In genomic region chr8:120290614-120291013, GRCm38 (mm10) we compare ENCODE assay signal across 15 mouse cellular contexts.
DNase-seq lines count a peak whose midpoint lies in the region; ATAC-seq and TF ChIP-seq lines count a peak whose summit lies in the region.
"Had no signal": no experiment of that assay in that cellular context is flagged by ENCODE, and none has a peak within 500 bp of the region (broad histone marks: within the 10 kb centered on the region; RNA-seq: fewer than 3 reads in every experiment).

No protein-coding gene starts in this region.

- 57% methylated on average over 15 of the region's 15 CpGs for WGBS in embryonic facial prominence, embryonic 12.5 days
- WGBS in liver, embryonic 16.5 days (ENCODE audit: insufficient replicate concordance) = 66% methylated on average over 15 of the region's 15 CpGs

- intact Hi-C loops in gastrocnemius, adult 2 months (cut with DNase I) = no loop called here
- intact Hi-C loops in left cerebral cortex, postnatal 4 days (cut with DNase I) = no loop called here
- intact Hi-C loops in left cerebral cortex, adult 2 months (cut with DNase I) = no loop called here

- no peaks in the 10 kb centered on the region for H3K27me3 ChIP-seq in embryonic facial prominence, embryonic 12.5 days
- no peaks in the 10 kb centered on the region for H3K27me3 ChIP-seq in liver, embryonic 16.5 days (ENCODE audit: control insufficient read depth, insufficient read depth, low read depth, low read length)
- H3K27me3 ChIP-seq: Patski had no signal

- no peak for TF ChIP-seq CTCF in gastrocnemius, adult 2 months (IDR thresholded peaks at IDR 0.05)
- TF ChIP-seq CTCF in left cerebral cortex, adult 2 months (IDR thresholded peaks at IDR 0.05) = no peak

- H3K4me3 ChIP-seq in gastrocnemius, adult 2 months = no peak overlapping the region
- no peak overlapping the region for H3K4me3 ChIP-seq in left cerebral cortex, adult 2 months
- H3K4me3 ChIP-seq in embryonic facial prominence, embryonic 12.5 days = no peak overlapping the region
- no peak overlapping the region for H3K4me3 ChIP-seq in liver, embryonic 16.5 days (ENCODE audit: low read depth, low read length)

- H3K9ac ChIP-seq in embryonic facial prominence, embryonic 12.5 days = peak overlapping the region; percentile 0; the same call in 1 of the 2 replicates
- H3K9ac ChIP-seq in liver, embryonic 16.5 days (ENCODE audit: low read depth, low read length) = no peak overlapping the region

- H3K9me3 ChIP-seq in embryonic facial prominence, embryonic 12.5 days = no peaks in the 10 kb centered on the region
- no peaks in the 10 kb centered on the region for H3K9me3 ChIP-seq in liver, embryonic 16.5 days (replicated peaks; ENCODE audit: control insufficient read depth, low read length)

- H3K4me1 ChIP-seq in embryonic facial prominence, embryonic 12.5 days = peaks cover 87% of the 10 kb centered on the region
- H3K4me1 ChIP-seq in liver, embryonic 16.5 days (ENCODE audit: control insufficient read depth, low read depth, low read length) = peaks cover 70% of the 10 kb centered on the region

- H3K27ac ChIP-seq in gastrocnemius, adult 2 months = peak overlapping the region; percentile 61; the same call in 1 of the 2 replicates
- no peak overlapping the region for H3K27ac ChIP-seq in left cerebral cortex, adult 2 months
- H3K27ac ChIP-seq in embryonic facial prominence, embryonic 12.5 days = 0 out of 2 replicates have a peak overlapping the region, but pooled peaks have one; percentile 30
- no peak overlapping the region for H3K27ac ChIP-seq in liver, embryonic 16.5 days (ENCODE audit: low read length)

- ATAC-seq in embryonic facial prominence, embryonic 12.5 days (ENCODE audit: insufficient number of reproducible peaks, insufficient read depth, low FRiP score, low TSS enrichment) = no peak
- no peak for ATAC-seq in liver, embryonic 16.5 days (ENCODE audit: low read depth)
- ATAC-seq in granulocyte monocyte progenitor cell, adult 5-6 weeks (replicated peaks; ENCODE audit: poor library complexity, severe bottlenecking) = no peak
- ATAC-seq: Patski had no signal

- no peaks in the 10 kb centered on the region for H3K36me3 ChIP-seq in embryonic facial prominence, embryonic 12.5 days
- H3K36me3 ChIP-seq in liver, embryonic 16.5 days (ENCODE audit: control insufficient read depth, insufficient read depth) = no peaks in the 10 kb centered on the region

- no peak overlapping the region for H3K4me2 ChIP-seq in embryonic facial prominence, embryonic 12.5 days (replicated peaks)
- H3K4me2 ChIP-seq in liver, embryonic 16.5 days (ENCODE audit: low read depth, low read length) = peak overlapping the region; percentile 21; the same call in 1 of the 2 replicates

- DNase-seq in gastrocnemius, adult 2 months = peak; percentile 31
- DNase-seq in gastrocnemius, adult 18-20 months (ENCODE audit: low spot score) = no peak
- peak; percentile 48 for DNase-seq in left cerebral cortex, postnatal 4 days
- DNase-seq in left cerebral cortex, adult 2 months (ENCODE audit: extremely low spot score in 1 of 2, low spot score in 2 of 2) = no peak
- DNase-seq in ovary, postnatal 14 days (ENCODE audit: low spot score) = no peak
- DNase-seq: adrenal gland, adult 8-10 months; cerebellum, adult 2 months; gastrocnemius, postnatal 10 days; kidney, postnatal 14 days; spleen, adult 18-20 months; thymus, postnatal 14 days had no signal

Comparison
In these comparisons a context has a peak if more than half of its experiments do, and no peak if none do; other contexts are left out.
1. DNase-seq: peak in gastrocnemius, adult 2 months (single experiment) and left cerebral cortex, postnatal 4 days (single experiment); none in gastrocnemius, adult 18-20 months (single experiment), left cerebral cortex, adult 2 months (0 of 2) and ovary, postnatal 14 days (single experiment).
2. H3K27ac ChIP-seq: peak in gastrocnemius, adult 2 months (single experiment) and embryonic facial prominence, embryonic 12.5 days (single experiment); none in left cerebral cortex, adult 2 months (single experiment) and liver, embryonic 16.5 days (single experiment).